ENCODE assay signal across 8 mouse cellular contexts in genomic region chr5:75829850-75830625, GRCm38 (mm10).
DNase-seq lines count a peak whose midpoint lies in the region; ATAC-seq lines count a peak whose summit lies in the region.

No protein-coding gene starts in this region.

- peaks cover 34% of the 10 kb centered on the region for H3K4me1 ChIP-seq in heart, embryonic 10.5 days
- H3K4me1 ChIP-seq in liver, embryonic 12.5 days: peaks cover 58% of the 10 kb centered on the region

- H3K27me3 ChIP-seq in heart, embryonic 10.5 days (ENCODE audit: insufficient read depth, poor library complexity, severe bottlenecking): no peaks in the 10 kb centered on the region
- peaks cover 10% of the 10 kb centered on the region for H3K27me3 ChIP-seq in liver, embryonic 12.5 days (replicated peaks)

- no peak overlapping the region for H3K4me3 ChIP-seq in heart, embryonic 10.5 days
- H3K4me3 ChIP-seq in liver, embryonic 12.5 days: no peak overlapping the region

- ATAC-seq in liver, embryonic 12.5 days: peak; percentile 49
- no peak for ATAC-seq in erythroblast, adult 5-6 weeks (replicated peaks; ENCODE audit: low FRiP score, poor library complexity, severe bottlenecking)

- peak overlapping the region; percentile 6 for H3K4me2 ChIP-seq in liver, embryonic 12.5 days

- no peaks in the 10 kb centered on the region for H3K9me3 ChIP-seq in heart, embryonic 10.5 days
- no peaks in the 10 kb centered on the region for H3K9me3 ChIP-seq in liver, embryonic 12.5 days (replicated peaks)

- no peaks in the 10 kb centered on the region for H3K36me3 ChIP-seq in heart, embryonic 10.5 days
- no peaks in the 10 kb centered on the region for H3K36me3 ChIP-seq in liver, embryonic 12.5 days

- intact Hi-C loops in heart, postnatal 36 days (cut with DNase I): no loop called here
- intact Hi-C loops in left cerebral cortex, postnatal 36 days (cut with DNase I): no loop called here

- H3K27ac ChIP-seq in heart, embryonic 10.5 days: 0 out of 2 replicates have a peak overlapping the region, but pooled peaks have one; percentile 24
- H3K27ac ChIP-seq in liver, embryonic 12.5 days: peak overlapping the region; percentile 37; the same call in 1 of the 2 replicates

- DNase-seq in heart, embryonic 10.5 days (ENCODE audit: low spot score): no peak
- DNase-seq in heart, postnatal 36 days: no peak
- peak; percentile 20 for DNase-seq in retina, postnatal 1 day
- DNase-seq in retina, embryonic 14.5 days (ENCODE audit: low spot score): no peak
- no peak for DNase-seq in left cerebral cortex, postnatal 36 days (ENCODE audit: low spot score in 2 of 2)
- no peak for DNase-seq in right cerebral cortex, postnatal 36 days (ENCODE audit: low spot score in 2 of 2)

- 37% methylated on average over 6 of the region's 6 CpGs for WGBS in heart, embryonic 10.5 days
- 23% methylated on average over 6 of the region's 6 CpGs for WGBS in liver, embryonic 12.5 days (ENCODE audit: insufficient replicate concordance)

- no peak overlapping the region for H3K9ac ChIP-seq in liver, embryonic 12.5 days
